Mouse (Mus musculus) megakaryocyte, embryonic 14.5 days (primary cell): ENCODE data around the gene Arrdc3. TPM values are rescaled to one million over a fixed set of nuclear protein-coding genes. Genes with fewer than 3 reads are reported as not detected.
A peak's percentile ranks its signal among the peaks of the same experiment; 100 is the strongest.

Experiments used
- H3K27me3 ChIP-seq: replicated peaks from 2 replicates; pipeline ENCODE3; 2012; ENCODE audit warnings: inconsistent platforms
- H3K36me3 ChIP-seq: replicated peaks from 2 replicates; pipeline ENCODE3; 2012; ENCODE audit warnings: low read length, inconsistent platforms, mixed read lengths
- H3K4me1 ChIP-seq: 2 replicates; pipeline ENCODE4 v1.6.1; 2012; ENCODE audit warnings: inconsistent platforms
- H3K4me3 ChIP-seq: replicated peaks from 2 replicates; pipeline ENCODE3; 2012; ENCODE audit warnings: moderate library complexity, mild to moderate bottlenecking, inconsistent platforms
- H3K9me3 ChIP-seq: 2 replicates; pipeline ENCODE4 v1.6.1; 2012; ENCODE audit warnings: inconsistent platforms
- FLI1 ChIP-seq: IDR thresholded peaks from 2 replicates; pipeline ENCODE4 v1.6.1; 2012; ENCODE audit warnings: low read length, inconsistent platforms, mixed read lengths
- GATA1 ChIP-seq: IDR thresholded peaks from 3 replicates; pipeline ENCODE4 v1.6.1; 2012; ENCODE audit warnings: mixed read lengths, low read length, inconsistent platforms, borderline replicate concordance
- polyA plus RNA-seq: library from polyadenylated mRNA; stranded (reverse); fragments of >175 nt; gene quantifications from 2 replicates; pipeline ENCODE4 v1.2.3, GENCODE M21; 2012; ENCODE audit warnings: low replicate concordance; ENCODE audit not compliant: insufficient read depth

The Arrdc3 gene
- 5.3 TPM in 1 of 2 replicates, not detected in the other for polyA plus RNA-seq

DNA sequence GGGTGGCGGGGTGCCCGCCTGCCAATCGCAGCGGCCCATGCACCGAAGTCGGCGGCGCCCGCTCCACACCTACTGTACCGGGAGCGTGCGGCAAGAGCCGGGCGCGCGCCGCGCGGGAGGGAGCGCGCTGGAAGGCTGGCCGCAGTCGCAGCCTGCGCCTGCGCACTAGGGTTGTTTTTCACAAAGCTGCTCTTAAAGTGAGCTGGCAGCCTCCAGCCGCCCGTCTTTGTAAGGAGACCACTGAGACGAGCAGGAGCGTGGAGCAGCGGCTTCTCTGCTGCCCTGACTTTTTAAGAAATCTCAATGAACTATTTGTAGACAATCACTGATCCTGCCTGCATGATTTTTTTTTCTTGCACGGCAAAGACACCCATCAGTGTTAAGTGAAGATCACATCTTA, at the start of gene Arrdc3:
Gene Arrdc3, plus strand, starts transcription at position 195 of the 400 bp plus-strand sequence.
- H3K4me3 ChIP-seq: peak within 1 kb of the TSS; percentile 92
- peaks cover 15% of the 10 kb centered on the region for H3K36me3 ChIP-seq
- peaks cover 11% of the 10 kb centered on the region; the same call in 1 of the 2 replicates for H3K4me1 ChIP-seq
- no peaks in the 10 kb centered on the region for H3K27me3 ChIP-seq
- TF ChIP-seq FLI1 (no peak), GATA1 (no peak)
- H3K9me3 ChIP-seq: no peaks in the 10 kb centered on the region

- Histone ChIP-seq H3K4me3 (no peak overlapping the region), H3K27me3 (peaks cover 3% of the 10 kb centered on the region), H3K36me3 (no peaks in the 10 kb centered on the region), H3K4me1 (peaks cover 9% of the 10 kb centered on the region), H3K9me3 (peaks cover 1% of the 10 kb centered on the region; the same call in 1 of the 2 replicates)
- TF ChIP-seq FLI1: no peak
- TF ChIP-seq GATA1: no peak
Observed at GRCm38 (mm10) chr13:80862215-80862614, 21.0 kb upstream of the Arrdc3 start.

- H3K27me3 ChIP-seq: peaks cover 3% of the 10 kb centered on the region
- no peak for TF ChIP-seq GATA1
- no peak for TF ChIP-seq FLI1
- no peaks in the 10 kb centered on the region for H3K36me3 ChIP-seq
Observed at GRCm38 (mm10) chr13:80864195-80864594, 19.0 kb upstream of the Arrdc3 start.

DNA sequence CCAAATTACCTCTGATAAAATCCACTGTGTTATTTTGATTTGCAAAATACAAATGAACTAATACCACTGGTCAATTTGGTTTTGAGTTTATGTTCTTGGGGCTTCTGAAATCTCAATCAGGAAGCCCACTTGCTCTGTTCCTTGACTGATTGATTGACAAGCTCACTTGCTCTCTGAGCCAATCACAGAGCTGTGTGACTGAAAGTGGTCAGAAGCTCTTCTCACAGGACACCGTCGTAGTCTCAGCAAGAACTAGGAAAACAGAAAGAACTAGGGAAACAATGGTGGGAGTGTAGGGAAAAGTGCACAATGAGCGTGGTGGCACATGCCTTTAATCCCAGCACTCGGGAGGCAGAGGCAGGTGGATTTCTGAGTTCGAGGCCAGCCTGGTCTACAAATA, 8.1 kb upstream of the Arrdc3 start:
- H3K4me1 ChIP-seq: no peaks in the 10 kb centered on the region
- TF ChIP-seq GATA1 (no peak), FLI1 (no peak)
- H3K36me3 ChIP-seq: no peaks in the 10 kb centered on the region

More at GRCm38 (mm10) chr13:80864195-80864594, 19.0 kb upstream of the Arrdc3 start:
- H3K9me3 ChIP-seq: peaks cover 3% of the 10 kb centered on the region; the same call in 1 of the 2 replicates
- peaks cover 9% of the 10 kb centered on the region for H3K4me1 ChIP-seq
- H3K4me3 ChIP-seq: no peak overlapping the region

GRCm38 (mm10) chr13:80880756-80881155, 2.4 kb upstream of the Arrdc3 start:
- Histone ChIP-seq H3K4me3 (no peak overlapping the region), H3K27me3 (no peaks in the 10 kb centered on the region), H3K9me3 (peaks cover 5% of the 10 kb centered on the region; the same call in 1 of the 2 replicates), H3K36me3 (no peaks in the 10 kb centered on the region), H3K4me1 (peaks cover 6% of the 10 kb centered on the region; the same call in 1 of the 2 replicates)
- no peak for TF ChIP-seq GATA1
- TF ChIP-seq FLI1: no peak

More for the DNA sequence above, 8.1 kb upstream of the Arrdc3 start:
- Histone ChIP-seq H3K27me3 (no peaks in the 10 kb centered on the region), H3K9me3 (peaks cover 5% of the 10 kb centered on the region; the same call in 1 of the 2 replicates), H3K4me3 (no peak overlapping the region)

- H3K4me1 ChIP-seq: peaks cover 6% of the 10 kb centered on the region; the same call in 1 of the 2 replicates
- H3K36me3 ChIP-seq: peaks cover 2% of the 10 kb centered on the region
- TF ChIP-seq GATA1: no peak
- H3K4me3 ChIP-seq: peak overlapping the region; percentile 92
- peaks cover under 1% of the 10 kb centered on the region; the same call in 1 of the 2 replicates for H3K9me3 ChIP-seq
- no peaks in the 10 kb centered on the region for H3K27me3 ChIP-seq
Observed at GRCm38 (mm10) chr13:80881722-80882500, 1.3 kb upstream of the Arrdc3 start.

GRCm38 (mm10) chr13:80882716-80883135, 458 bp upstream of the Arrdc3 start:
- Histone ChIP-seq H3K9me3 (no peaks in the 10 kb centered on the region), H3K36me3 (peaks cover 10% of the 10 kb centered on the region), H3K4me1 (peaks cover 7% of the 10 kb centered on the region; the same call in 1 of the 2 replicates), H3K27me3 (no peaks in the 10 kb centered on the region), H3K4me3 (peak overlapping the region; percentile 92)
- no peak for TF ChIP-seq GATA1
- TF ChIP-seq FLI1: no peak

DNA sequence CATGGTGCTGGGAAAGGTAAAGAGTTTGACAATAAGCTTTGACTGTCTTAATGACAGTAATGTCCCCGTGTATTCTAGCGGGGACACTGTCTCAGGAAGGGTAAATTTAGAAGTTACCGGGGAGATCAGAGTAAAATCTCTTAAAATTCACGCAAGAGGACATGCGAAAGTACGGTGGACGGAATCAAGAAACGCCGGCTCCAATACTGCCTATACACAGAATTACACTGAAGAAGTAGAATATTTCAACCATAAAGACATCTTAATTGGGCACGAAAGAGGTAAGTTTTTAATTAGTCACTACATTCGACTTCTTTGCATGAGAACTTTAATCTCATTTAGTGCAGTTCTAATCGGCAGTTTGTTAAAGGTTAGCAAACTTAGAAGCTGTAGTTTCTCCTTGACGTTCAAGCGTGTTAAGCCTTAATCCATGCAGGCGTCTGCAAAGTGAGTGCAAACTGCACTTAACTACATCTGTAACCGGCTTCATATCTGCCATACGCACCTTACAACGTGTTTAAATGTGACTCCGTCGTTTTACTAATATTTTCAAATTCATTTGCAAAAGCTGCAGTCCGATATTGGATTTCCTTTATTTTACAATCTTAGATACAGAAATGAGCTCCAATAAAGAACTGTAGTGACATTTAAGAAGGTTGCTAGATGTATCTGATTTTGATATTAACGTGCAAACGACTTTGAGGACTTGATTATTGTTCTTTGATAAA, 629 bp downstream of the Arrdc3 start:
- Histone ChIP-seq H3K9me3 (no peaks in the 10 kb centered on the region), H3K27me3 (no peaks in the 10 kb centered on the region), H3K4me1 (peaks cover 11% of the 10 kb centered on the region; the same call in 1 of the 2 replicates), H3K4me3 (peak overlapping the region; percentile 92), H3K36me3 (peaks cover 21% of the 10 kb centered on the region)
- no peak for TF ChIP-seq FLI1
- TF ChIP-seq GATA1: no peak

DNA sequence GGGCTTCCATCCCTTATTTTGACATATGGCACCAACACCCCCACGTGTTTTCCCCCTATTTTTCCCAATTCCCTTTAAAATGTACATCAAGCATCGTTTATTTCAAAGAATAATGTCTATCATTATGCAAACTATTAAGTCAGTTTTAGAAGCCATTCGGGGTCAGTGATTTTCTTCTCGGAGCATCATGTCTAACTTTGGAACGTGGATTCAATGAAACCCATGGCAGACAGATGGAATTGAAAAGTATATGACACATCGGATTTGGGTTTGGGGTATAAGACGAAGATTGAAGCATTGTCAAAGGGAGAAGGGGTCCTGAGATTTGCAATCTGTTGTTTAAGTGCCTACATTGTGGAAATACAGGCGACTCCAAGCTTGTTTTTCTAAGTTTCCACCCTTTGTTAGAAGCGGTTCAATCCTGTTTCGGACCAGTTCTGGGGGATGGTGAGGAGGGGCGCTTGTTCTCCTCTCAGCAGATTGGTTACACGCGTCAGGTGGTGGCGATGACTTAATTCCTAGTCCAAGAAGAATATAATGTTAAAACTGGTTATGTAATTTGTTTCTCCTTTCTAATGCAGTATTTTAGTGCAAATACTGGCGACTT, 1.3 kb downstream of the Arrdc3 start:
- Histone ChIP-seq H3K27me3 (no peaks in the 10 kb centered on the region), H3K9me3 (no peaks in the 10 kb centered on the region), H3K4me3 (peak overlapping the region; percentile 92), H3K4me1 (peaks cover 11% of the 10 kb centered on the region; the same call in 1 of the 2 replicates), H3K36me3 (peaks cover 28% of the 10 kb centered on the region)
- no peak for TF ChIP-seq FLI1
- no peak for TF ChIP-seq GATA1
